Mouse (Mus musculus): ENCODE measurements around the gene Ncam1.

Gene Ncam1

GRCm38 (mm10) chr9:49483316-49483715, 315.4 kb downstream of the Ncam1 start:
- POLR2A ChIA-PET, result interaction anchor here in 3 of 4 experiments (0.6 to 2.5 kb wide), 38 partner anchors 10 to 593 kb away, joined by 3 to 15 read pairs (median 3); partner anchors contain the start of genes Drd2 (in 2 of the 3), Tmprss5 (in 1 of the 3) and Zw10 (in 1 of the 3)
- CTCF ChIA-PET, result interaction anchor here in 2 of 4 experiments (0.9 to 1.4 kb wide), 3 partner anchors 236 to 402 kb away, joined by 3 read pairs; no protein-coding TSS in a partner anchor

GRCm38 (mm10) chr9:49472126-49472525, 326.6 kb downstream of the Ncam1 start:
- CTCF ChIA-PET, result interaction anchor here in 2 of 4 experiments (1.1 to 1.7 kb wide), 2 partner anchors 16 to 391 kb away, joined by 3 to 4 read pairs; partner anchors contain the start of gene Tmprss5 (in 1 of the 2)
- POLR2A ChIA-PET, result interaction anchor here in 1 of 4 experiments (0.6 to 1.6 kb wide), 2 partner anchors 14 to 412 kb away, joined by 3 read pairs; partner anchors contain the start of gene Ttc12

GRCm38 (mm10) chr9:49470946-49471345, 327.8 kb downstream of the Ncam1 start:
- POLR2A ChIA-PET, result interaction anchor here in 1 of 4 experiments (1.0 to 1.6 kb wide), 2 partner anchors 12 to 15 kb away, joined by 3 read pairs; partner anchors contain the start of gene Ttc12

GRCm38 (mm10) chr9:49470006-49470405, 328.7 kb downstream of the Ncam1 start:
- ChIA-PET CTCF (no interaction called here), POLR2A (interaction anchor here in 1 of 4 experiments (0.6 to 1.1 kb wide), 3 partner anchors 13 to 16 kb away, joined by 3 to 4 read pairs (median 3); partner anchors contain the start of gene Ttc12)

More at GRCm38 (mm10) chr9:49470946-49471345, 327.8 kb downstream of the Ncam1 start:
- CTCF ChIA-PET, result no interaction called here

GRCm38 (mm10) chr9:49456136-49456535, 342.6 kb downstream of the Ncam1 start:
- POLR2A ChIA-PET, result interaction anchor here in 1 of 4 experiments (0.9 kb wide), 1 partner anchor 27 kb away, joined by 3 read pairs; no protein-coding TSS in a partner anchor

GRCm38 (mm10) chr9:49452396-49452795, 346.3 kb downstream of the Ncam1 start:
- ChIA-PET POLR2A (interaction anchor here in 1 of 4 experiments (2.1 kb wide), 1 partner anchor 10 kb away, joined by 11 read pairs; no protein-coding TSS in a partner anchor), CTCF (interaction anchor here in 2 of 4 experiments (1.0 to 2.7 kb wide), 2 partner anchors 13 to 33 kb away, joined by 3 to 8 read pairs; partner anchors contain the start of gene Ttc12 (in 1 of the 2))

More at GRCm38 (mm10) chr9:49456136-49456535, 342.6 kb downstream of the Ncam1 start:
- CTCF ChIA-PET, result no interaction called here

Measured in embryonic stem cell, embryonic (primary cell).